Mouse (Mus musculus): ENCODE results near the gene Fam50a. TPM values are rescaled to one million over a fixed set of nuclear protein-coding genes. Genes with fewer than 3 reads are reported as not detected.

Fam50a gene
- total RNA-seq (2023): 10 to 100 TPM; 40.4 to 45.3 TPM

DNA sequence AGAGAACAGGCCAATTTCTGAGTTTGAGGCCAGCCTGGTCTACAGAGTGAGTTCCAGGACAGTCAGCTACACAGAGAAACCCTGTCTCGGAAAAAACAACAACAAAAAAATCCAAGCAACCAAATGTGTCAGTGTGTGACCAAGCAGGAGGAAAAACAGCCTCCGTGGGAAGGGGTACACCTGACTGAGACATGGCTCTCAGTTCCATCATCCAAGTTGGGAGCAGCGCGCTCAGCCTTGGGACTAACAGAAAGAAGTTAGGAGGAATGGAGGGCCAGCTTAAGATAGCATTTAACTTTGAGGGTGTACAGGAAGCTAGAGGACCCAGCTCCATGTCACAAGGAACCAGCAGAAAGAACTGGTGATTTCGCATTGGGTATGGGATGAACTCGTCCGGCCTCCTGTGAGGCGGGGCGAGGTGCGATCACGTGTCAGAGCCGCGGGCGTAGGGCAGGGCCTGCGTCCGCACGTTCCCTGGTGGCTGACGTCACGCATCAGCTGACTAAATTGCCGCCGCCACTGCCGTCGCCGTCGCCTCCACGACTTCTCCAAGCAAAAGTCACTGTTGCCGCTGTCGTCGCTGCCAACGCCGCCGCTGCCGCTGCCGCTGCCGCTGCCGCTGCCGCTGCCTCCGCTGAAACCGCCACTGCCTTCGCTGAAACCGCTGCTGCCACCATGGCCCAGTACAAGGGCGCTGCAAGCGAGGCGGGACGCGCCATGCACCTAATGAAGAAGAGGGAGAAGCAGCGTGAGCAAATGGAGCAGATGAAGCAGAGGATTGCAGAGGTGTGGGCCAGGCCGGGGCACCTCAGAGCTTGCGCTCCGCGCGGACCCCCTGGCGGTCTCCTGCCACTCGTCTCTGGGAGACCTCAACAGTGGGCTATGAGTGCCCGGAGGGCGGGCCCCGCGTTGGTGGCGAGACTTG lies at the start of gene Fam50a:
Gene Fam50a (plus strand): TSS at position 494 of the 925 bp plus-strand sequence.

DNA sequence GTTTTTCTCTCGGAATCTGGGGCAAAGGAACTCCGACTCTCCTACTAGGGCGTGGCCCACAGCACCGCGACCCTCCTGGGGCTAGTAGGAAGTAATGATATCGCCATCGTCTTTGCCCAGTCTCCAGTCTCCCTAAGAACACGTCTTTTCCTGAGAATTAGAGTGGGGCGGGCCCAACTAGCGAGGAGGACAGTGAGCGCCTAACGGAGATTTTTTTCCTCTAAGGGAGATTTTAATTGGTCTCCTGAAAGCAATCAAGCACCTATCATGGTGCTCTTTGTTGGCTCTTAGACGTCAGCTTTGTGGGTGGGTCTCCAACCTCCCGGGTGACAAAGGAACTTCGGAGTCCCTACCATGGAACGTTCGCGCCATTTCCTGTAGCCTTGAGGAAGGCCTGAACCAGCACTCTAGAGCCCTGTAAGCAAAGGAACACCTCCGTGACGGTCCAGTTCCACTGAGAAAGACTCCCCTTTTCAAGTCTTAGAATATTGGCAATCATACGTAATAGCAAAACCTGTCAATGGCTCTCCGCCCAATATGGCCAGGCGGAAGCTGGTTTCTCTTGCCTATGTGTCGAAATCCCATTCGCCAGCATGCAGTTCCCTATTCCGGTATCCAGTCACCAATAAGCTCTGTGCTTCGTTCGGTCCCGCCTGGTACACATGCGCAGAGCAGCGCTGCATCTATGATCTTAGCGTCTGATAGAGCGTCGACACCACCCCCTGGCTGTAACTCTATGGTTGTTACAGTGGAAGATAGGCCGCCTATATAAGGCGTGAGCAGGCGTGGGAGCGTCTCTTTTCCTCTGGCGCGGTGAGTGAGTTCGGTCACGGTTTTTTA lies 42.6 kb upstream of the Fam50a start, which contains the start of gene Rpl10:
Gene Rpl10 (plus strand): TSS at position 751 of the 840 bp plus-strand sequence.

DNA sequence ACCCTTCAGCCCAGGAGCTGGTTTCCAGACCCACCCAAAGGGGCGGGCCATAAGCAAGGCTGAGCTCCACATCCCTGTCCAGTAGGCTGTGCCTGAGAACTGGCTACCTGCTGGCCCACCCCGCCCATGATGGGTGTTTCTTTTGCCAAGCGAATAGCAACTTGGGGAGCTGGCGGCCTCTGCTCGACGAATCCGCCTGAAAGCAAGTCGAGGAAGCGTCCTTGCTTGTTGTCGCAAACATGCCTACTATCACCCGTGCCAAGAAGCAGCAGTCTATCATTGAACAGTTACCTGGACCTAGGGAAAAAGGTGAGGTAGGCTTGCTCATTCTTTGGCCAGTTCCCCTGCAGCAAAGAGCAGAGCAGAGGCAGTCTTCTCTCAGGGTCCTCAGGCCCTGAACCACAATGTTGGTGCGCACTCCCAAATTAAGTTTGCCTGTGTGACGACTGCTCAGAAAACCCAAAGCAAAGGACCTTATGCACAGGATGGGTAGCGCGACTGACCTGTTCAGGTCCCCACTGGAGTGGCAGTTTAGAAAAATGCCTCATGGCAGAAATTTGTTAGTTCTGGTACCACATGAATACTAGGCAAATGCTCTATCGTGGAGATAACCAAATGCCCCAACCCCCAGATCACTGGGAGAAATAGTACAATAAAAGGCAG lies 31.0 kb upstream of the Fam50a start, which contains the start of the genes Taz and Dnase1l1:
Gene Taz (plus strand): TSS at position 181 of the 663 bp plus-strand sequence.
Gene Dnase1l1 (minus strand): TSS at position 606 of the 663 bp plus-strand sequence.

DNA sequence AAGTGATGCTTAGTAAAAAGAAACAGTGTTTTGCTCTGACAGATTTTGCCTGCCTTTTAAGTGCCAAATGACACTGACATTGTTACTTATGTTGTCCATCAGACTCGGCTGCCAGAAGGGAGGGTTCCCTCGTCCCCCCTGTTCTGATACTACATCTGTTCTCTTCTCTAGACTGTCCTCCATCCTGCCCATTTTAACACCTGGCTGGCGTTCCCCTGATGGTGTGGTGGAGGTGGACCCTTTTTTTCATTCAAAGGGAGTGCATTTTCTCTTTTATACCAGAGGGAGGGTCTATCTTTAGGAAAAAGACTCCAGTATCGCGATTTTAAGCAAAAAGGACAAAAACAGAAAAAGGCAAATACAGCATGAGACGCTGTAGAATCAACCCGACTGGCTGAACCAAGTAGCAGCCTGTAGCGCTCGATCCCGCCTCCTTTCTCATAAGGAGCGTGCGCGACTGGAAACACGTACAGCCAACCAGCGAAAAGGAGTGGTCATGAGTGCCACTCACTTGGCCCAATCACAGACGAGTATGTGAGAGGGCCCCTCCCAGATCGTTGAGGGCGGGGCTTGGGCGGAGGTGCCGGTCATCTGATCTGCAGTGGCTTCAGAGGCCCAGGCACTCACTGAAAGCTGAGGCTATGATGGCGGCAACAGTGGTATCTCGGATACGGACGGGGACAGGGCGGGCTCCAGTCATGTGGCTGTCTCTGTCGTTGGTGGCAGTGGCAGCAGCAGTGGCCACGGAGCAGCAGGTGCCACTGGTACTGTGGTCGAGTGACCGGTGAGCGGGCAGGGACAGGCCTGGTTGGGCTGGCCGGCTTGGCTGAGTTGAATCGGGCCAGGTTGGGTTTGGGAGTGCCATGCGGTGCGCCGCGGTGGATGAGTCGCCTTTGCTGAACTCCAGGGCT lies 16.0 kb upstream of the Fam50a start, which contains the start of gene Atp6ap1:
Gene Atp6ap1 (plus strand): TSS at position 560 of the 911 bp plus-strand sequence.

DNA sequence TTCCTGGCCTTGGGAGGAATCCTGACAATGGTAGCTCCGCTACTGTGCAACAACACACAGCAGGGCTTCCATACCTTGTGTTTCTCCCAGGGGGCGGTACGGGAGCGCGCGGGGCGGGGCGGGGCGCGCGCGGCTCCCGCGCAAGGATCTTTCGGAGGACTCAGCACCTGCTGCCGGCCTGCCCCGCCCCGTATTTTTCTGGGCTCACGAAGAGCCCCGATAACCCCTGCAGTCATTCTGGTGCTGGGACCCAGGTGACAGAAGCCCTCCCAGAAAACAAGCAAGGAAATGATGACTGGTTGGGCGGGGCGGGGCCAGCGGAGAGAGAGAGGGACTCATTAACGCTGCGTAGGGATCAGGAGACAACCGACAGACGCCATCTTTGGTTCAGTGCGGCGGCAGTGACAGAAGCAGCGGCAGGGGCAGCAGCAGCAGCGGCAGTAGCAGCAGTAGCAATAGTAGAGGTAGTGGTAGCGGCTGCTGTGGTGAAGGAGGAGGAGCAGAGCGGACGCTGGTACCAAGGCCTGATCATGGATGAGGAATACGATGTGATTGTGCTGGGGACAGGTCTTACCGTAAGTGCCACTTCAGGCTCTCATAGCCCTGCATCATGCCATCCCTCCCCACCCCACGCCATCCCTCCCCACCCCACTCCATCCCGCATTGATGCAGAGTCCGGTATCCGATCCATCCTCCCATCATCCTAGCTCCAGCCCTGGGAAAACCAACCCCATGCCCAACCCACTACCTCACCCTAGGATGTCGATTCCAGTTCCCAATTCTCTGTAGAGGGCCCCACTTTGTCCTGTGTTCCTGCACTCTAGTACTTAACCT lies 7.7 kb upstream of the Fam50a start, which contains the start of gene Gdi1:
Gene Gdi1 (plus strand): TSS at position 132 of the 834 bp plus-strand sequence.

DNA sequence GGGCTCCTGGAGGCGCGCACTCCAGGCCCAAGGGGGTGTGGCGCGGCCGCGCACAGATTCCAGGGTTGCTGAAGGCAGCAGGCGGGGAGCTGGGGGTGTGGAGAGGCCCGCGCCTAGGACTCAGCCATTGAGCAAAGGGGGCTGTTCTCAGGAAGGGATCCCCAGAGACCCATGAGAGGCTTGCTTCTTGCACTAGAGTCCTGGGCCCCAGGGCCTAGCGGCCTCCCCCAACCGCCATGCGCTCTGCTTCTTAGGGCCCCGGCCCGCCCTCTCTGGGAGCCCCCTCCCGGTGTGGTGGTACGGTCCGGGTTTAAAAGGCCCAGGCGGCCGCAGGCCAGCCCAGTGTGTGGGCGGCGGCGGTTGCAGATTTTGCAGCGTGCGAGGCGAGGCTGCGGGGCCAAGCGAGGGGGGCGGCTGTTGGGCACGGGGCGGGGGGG lies 15.9 kb downstream of the Fam50a start, which contains the start of gene Plxna3:
Gene Plxna3 (plus strand): TSS at position 342 of the 437 bp plus-strand sequence.

DNA sequence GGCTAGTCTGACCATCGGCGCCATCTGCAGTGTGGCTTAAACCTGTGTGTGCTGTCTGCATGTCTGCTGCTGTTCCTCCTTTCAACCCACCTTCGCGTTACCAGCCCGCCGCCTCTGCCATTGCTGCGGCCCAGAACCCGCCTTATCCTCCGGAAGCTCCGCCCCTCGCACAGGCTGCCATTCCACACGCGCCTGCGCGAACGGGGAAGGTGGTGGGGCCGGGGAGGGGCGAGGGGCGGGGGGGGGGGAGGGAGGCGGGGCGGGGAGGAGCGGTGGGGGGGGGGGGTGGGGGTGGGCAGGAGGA lies 40.6 kb downstream of the Fam50a start, which contains the start of gene Lage3:
Gene Lage3 (minus strand): TSS at position 152 of the 304 bp plus-strand sequence.

Other genes with a start within 250 kb of the Fam50a start
- not detected for gene Opn1mw, start 185.6 kb upstream of the Fam50a start, total RNA-seq (2023)
- gene Mecp2, start 177.7 kb upstream of the Fam50a start, total RNA-seq (2023): 10 to 100 TPM; 24.4 to 25.0 TPM
- gene Tex28, start 145.2 kb upstream of the Fam50a start, total RNA-seq (2023): not detected
- not detected for gene Tktl1, start 135.8 kb upstream of the Fam50a start, total RNA-seq (2023)
- gene Flna, start 63.2 kb upstream of the Fam50a start, total RNA-seq (2023): 1,000 to 10,000 TPM; 1,644 to 1,676 TPM
- 10 to 100 TPM; 53.8 to 54.0 TPM for gene Emd, start 58.3 kb upstream of the Fam50a start, total RNA-seq (2023)
- gene Rpl10, start 42.2 kb upstream of the Fam50a start, total RNA-seq (2023): 100 to 1,000 TPM; 337 to 345 TPM
- 10 to 100 TPM; 43.2 to 51.7 TPM for gene Taz, start 31.1 kb upstream of the Fam50a start, total RNA-seq (2023)
- 10 to 100 TPM; 27.9 to 33.7 TPM for gene Dnase1l1, start 30.7 kb upstream of the Fam50a start, total RNA-seq (2023)
- 100 to 1,000 TPM; 179 to 189 TPM for gene Atp6ap1, start 15.9 kb upstream of the Fam50a start, total RNA-seq (2023)
- 100 to 1,000 TPM; 194 to 246 TPM for gene Gdi1, start 8.0 kb upstream of the Fam50a start, total RNA-seq (2023)
- gene Plxna3, start 16.0 kb downstream of the Fam50a start, total RNA-seq (2023): under 1 TPM; 0.38 to 0.90 TPM
- gene Lage3, start 40.6 kb downstream of the Fam50a start, total RNA-seq (2023): 10 to 100 TPM; 20.4 to 28.5 TPM
- gene Ubl4a, start 60.2 kb downstream of the Fam50a start, total RNA-seq (2023): 10 to 100 TPM; 20.0 to 27.4 TPM
- gene Slc10a3, start 60.3 kb downstream of the Fam50a start, total RNA-seq (2023): 10 to 100 TPM; 17.6 to 19.3 TPM
- 10 to 100 TPM; 10.4 to 12.5 TPM for gene Fam3a, start 80.2 kb downstream of the Fam50a start, total RNA-seq (2023)
- gene Ikbkg, start 80.3 kb downstream of the Fam50a start, total RNA-seq (2023): 10 to 100 TPM; 27.9 to 32.9 TPM
- 100 to 1,000 TPM; 396 to 418 TPM for gene G6pdx, start 116.2 kb downstream of the Fam50a start, total RNA-seq (2023)
- gene Gm6880, start 168.4 kb downstream of the Fam50a start, total RNA-seq (2023): not detected

All from neutrophil, adult 59 days (primary cell).